Mouse (Mus musculus): ENCODE results near the gene Tmprss13.

Tmprss13 gene

DNA sequence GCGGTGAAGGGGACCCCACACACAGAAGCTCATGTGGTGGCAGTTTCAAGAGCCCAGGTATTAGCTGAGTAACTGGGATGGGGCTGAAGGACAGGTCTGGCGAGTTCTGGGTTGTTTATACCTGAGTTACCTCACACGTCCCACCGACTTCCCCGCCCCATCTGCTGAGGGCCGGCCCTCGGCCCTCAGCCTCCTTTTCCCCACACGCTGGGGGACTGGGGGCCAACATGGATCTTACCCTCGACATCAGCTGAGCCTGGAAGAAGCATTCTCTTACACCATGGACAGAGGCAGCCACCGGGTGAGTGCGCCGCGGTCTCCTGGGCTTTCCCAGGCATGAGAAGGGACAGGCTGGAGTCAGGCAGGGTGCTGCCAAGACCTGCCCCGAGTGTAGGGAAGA is at the start of gene Tmprss13:
Tmprss13 (plus strand) TSS at position 246 of the 400 bp plus-strand sequence.
- no peak for DNase-seq

- DNase-seq: peak; percentile 61
These were observed 46.7 kb upstream of the Tmprss13 start for GRCm38 (mm10) chr9:45272213-45272612.

GRCm38 (mm10) chr9:45274218-45274617 is 44.7 kb upstream of the Tmprss13 start:
- peak; percentile 44 to 45 for DNase-seq

GRCm38 (mm10) chr9:45274635-45275034 is 44.3 kb upstream of the Tmprss13 start:
- peak in 1 of 2 experiments; percentile 45 for DNase-seq

- DNase-seq: no peak
These were observed 38.8 kb upstream of the Tmprss13 start for GRCm38 (mm10) chr9:45280059-45280458.

DNA sequence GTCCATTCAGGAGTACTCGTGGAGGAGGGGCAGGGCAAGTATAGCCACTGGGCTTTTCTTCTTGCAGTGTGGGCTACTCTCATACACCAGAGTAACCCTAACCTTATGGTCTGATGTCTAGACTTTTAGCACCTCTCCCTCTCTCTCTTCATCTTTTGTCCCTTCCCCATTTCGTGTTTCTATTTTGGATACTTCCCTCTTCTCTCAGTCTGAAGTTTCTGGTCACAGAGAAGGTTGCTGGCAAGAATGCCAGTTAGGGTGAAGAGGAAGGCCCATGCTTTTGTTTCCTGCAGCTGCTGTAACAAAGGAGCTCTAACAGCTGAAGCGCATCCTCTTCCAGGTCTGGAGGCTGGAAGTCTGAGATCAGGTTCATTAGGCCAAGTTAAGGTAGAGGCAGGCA is 38.0 kb upstream of the Tmprss13 start:
- DNase-seq: peak in 1 of 2 experiments; percentile 35

GRCm38 (mm10) chr9:45282466-45282865 is 36.4 kb upstream of the Tmprss13 start:
- DNase-seq: no peak

GRCm38 (mm10) chr9:45291481-45292168 is 27.3 kb upstream of the Tmprss13 start:
- DNase-seq: no peak

DNA sequence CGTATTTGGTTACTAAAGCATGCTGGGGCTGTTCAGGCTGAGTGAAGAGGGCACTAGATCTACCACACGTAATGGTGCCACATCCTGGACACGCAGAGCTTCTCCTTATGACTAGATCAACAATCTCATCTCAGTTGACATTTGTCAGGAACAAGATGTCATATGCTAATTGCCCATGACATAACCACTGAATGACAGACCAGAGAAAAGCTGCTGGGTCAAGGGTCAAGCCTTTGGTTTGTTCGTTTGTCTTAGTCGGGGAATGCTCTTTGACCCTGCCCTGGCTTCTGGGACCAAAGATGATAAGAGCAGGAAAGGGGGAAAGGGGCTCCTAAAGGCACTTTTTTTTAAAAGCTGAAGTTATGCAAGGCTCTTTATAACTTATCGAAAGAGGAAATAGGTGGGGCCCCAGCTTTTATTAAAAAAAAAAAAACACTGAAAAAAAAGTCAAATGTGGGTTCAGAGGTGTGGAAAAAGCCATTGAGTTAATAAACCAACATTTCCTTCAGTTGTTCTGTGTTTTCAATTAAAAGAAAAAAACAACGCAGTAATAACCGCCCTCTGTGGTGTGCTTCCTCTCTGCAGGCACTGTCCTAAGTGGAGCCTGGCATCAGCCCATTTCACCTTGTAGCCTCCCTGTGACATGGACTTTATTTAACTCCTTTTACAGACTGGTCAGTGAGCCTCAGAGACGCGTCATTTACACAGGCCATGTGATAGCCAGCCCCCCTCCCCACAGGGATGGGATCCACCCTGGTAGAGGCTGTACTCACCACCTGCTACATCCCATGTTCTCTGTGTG is 24.5 kb upstream of the Tmprss13 start:
- DNase-seq: peak; percentile 75 to 79

DNA sequence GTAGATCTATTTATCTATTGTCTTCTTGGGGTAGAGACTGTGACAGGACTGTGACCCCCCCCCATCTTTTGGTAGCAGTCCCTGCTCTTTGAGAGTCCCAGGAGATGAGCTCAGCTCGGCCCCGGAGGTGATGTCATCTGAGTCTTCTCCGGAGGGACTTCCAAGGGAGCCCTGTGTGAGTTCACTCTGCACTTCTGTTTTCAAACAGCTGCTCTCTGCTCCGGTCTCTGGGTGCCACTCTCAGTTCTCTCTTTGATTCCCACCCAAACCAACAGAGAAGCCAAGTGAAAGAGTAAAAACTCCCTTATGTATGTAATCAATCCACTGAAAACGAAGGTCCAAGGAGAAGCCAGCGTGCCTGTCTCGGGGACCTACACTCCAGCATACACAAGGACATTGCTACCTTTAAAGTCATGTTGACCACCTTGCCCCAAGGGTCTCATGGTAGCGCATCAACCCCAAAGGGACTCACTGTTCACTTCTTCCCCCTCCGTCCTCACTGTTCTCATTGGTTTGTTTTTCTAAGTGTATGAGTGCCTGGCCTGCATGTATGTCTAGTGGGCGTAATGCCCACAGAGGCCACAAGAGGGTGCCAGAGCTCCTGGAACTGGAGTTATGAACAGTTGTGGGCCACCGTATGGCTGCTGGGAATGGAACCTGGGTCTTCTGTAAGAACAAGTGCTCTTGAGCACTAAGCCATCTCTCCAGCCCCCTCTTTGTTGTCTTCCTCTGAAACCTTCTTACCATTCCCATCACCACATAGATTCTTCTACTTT is 19.5 kb upstream of the Tmprss13 start:
- DNase-seq: peak; percentile 86

DNA sequence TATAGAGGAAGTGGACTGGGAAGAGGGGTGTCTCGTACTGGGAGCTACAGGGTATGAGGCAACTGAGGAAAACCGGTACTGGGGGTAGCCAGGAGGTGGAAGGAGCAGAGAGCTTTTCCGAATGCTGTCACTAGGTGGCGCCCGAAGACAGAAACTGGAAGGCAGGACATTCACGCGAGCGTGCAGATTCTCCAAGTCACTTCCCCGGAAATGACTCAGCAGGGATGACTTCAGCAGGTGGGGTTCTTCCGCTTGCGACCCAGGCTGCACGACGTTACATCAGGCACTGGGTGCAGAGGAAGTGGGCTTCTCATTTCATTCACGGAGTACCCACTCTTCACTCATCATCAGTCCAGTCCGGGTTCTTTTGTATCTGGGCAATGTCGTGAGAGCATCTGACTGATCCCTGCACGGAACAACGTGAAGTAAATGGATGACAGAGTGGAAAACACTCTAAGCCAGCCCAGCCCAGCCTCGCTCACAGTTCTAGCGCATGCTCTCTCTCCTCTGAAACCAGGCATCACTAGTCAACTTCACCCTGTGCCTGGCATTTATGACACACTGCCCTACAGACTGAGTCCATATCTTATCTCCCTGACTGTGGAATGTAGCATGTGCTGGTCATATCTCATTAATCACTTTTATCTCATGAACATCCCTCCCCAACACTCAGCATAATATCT is 18.3 kb upstream of the Tmprss13 start:
- DNase-seq: peak; percentile 95 to 96

DNA sequence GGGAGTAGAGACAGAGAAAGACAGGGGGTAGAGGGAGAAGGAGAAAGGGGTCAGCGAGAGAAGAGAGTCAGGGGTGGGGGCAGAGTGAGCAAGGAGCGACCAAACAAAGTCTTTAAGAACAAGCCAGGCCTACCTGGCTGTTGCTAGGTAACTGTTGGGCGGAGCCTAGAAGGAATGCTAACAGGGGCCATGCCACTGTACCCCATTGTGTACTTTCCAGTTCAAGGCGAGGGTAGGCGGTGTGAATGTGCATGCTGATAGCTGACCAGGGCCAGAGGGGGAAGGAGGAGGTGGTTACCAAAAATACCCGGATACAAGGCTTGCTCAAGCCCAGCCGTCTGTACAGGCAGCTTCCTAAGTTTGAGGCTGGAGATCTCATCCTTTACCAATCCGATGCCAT is 17.1 kb upstream of the Tmprss13 start:
- no peak for DNase-seq

GRCm38 (mm10) chr9:45306746-45307410 is 12.0 kb upstream of the Tmprss13 start:
- no peak for DNase-seq

- DNase-seq: no peak
These were observed 10.4 kb upstream of the Tmprss13 start for GRCm38 (mm10) chr9:45308521-45308920.

GRCm38 (mm10) chr9:45311858-45312257 is 7.0 kb upstream of the Tmprss13 start:
- no peak for DNase-seq

GRCm38 (mm10) chr9:45313913-45314312 is 5.0 kb upstream of the Tmprss13 start:
- no peak for DNase-seq

DNA sequence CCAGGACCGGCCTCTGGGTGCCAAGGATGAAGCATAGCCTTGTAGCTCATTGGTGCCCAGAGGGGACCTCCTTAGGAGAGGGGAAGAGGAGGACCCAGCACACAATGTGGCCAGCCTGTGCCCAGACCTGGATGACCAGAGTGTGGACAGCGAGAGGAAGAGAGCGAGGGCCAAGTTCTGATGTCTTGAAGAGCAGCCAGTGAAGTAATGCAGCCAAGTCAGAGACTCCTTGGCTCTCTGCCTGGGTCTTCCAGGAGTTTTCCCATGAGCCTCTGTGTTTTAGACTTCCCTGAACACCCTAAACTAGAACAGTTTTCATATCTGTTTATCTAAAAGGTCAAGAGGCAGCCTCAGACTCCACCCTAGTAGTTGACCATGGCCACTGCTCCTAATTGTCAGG is 1.3 kb upstream of the Tmprss13 start:
- DNase-seq: no peak

DNA sequence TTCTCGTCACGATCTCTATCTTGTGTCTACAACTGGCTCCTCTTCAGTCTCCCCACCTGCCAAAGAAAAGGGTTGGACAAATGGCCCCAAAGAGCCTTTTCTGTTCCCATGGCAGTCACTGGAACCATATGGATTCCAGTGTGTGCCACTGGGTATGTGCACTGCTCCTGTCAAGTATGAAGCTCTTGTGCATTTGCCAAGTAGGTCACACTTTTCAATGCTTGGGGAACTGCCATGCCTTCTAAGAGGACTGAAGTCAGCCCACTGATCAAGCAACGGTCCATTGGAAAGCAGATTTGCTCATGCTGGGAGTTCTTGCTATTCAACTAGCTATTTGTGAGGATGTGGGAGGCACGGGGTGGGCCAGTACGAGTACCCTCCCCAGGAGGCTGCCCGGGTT is 2.6 kb downstream of the Tmprss13 start:
- DNase-seq: no peak

DNA sequence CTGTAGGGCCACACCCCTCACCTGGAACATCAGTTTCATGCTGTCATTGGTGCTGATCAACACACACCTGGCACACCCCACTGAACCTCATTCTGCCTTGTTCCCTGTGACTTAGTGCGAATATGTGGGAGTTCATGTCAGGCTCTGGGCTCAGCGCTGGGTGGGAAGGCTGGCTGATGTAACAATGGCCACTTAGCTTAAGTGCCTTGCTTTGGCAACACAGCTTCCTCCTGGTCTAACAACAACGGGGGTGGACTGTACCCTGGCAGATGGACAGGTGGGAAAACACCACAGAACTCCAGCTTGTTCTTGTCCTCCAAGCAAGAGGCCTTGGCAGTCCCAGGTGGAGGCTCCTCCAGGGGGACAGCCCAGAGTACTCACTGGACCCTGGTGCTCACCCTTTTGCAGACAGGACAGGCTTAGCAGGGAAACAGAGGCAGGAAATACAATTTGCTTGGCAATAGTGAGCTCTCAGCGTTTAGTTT is 3.1 kb downstream of the Tmprss13 start:
- no peak for DNase-seq

DNA sequence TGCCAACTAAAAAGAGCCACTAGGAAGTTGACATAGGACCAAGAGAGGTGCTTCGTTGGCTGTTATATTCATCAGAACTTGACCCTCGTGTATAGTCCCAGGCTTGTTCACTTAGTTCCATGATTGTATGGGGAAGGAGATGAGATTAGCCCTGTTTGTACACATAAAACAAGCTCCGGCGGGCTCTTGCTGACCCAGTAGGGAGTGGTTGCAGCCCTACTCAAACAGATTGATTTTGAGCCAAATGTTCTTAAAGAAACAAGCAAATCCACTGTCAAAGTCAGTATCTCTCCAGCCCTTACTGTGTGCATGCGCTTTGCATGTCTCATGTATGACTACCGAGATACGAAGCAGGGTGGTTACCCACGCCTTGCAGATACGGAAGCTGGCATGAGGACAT is 7.5 kb downstream of the Tmprss13 start:
- no peak for DNase-seq

DNA sequence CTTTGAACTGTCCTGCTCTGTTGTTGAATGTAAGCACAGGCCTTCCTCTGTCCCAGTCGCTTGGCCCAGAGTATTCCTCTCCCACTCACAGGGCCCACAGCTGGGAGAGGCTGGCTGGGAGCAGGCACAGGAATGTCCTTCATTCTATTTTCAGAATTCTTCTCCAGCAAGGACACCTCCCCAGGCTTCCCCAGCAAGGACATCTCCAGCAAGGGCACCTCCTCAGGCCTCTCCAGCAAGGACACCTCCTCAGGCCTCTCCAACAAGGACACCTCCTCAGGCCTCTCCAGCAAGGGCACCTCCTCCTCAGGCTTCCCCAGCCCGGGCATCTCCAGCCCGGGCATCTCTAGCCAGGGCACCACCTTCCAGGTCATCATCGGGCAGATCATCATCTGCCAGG is 9.4 kb downstream of the Tmprss13 start:
- DNase-seq: no peak

DNA sequence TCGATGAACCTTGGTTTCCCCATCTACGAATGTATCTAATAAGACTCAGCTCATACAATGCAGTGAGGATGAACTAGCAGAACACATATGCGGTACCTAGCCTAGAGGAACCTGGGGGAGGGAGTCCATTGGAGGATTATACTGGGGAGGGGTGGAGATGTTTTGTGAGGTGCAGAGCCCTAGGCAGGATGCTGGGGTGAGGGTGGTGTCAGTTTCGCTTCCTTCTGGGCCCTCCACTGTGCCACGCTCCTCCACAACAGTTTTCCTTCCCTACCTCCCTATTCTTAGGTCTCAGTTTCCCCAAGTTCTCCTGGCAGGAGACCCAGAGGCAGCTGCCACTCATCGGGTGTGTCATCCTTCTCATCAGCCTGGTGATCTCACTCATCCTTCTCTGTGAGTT is 10.7 kb downstream of the Tmprss13 start:
- DNase-seq: peak in 1 of 2 experiments; percentile 14
